Mouse (Mus musculus): ENCODE results near the gene Sp4.

- TF ChIP-seq TAL1 (IDR thresholded peaks at IDR 0.05; ENCODE audit: low read length) (no peak), GATA1 (IDR thresholded peaks at IDR 0.05; ENCODE audit: low read length) (no peak)
These were observed 36.1 kb upstream of the Sp4 start for GRCm38 (mm10) chr12:118337291-118337690.
